Mouse (Mus musculus) hindbrain, embryonic 12.5 days (tissue): Measurements from ENCODE around the gene Cdc37. TPM values are rescaled to one million over a fixed set of nuclear protein-coding genes. Genes with fewer than 3 reads are reported as not detected.

Source experiments
- ATAC-seq: fragments of 200-750 bp; cut with Nextera tagmentation; 2 replicates; pipeline ENCODE4 v1.8.0; 2017; ENCODE audit warnings: moderate TSS enrichment; ENCODE audit not compliant: low FRiP score
- H3K27ac ChIP-seq: fragments of 300-500 bp; sonication (generic); 2 replicates; pipeline ENCODE4 v1.5.1; 2016; ENCODE audit warnings: mild to moderate bottlenecking
- H3K27me3 ChIP-seq: fragments of 300-500 bp; sonication (generic); 2 replicates; pipeline ENCODE4 v1.6.1; 2016; ENCODE audit warnings: mild to moderate bottlenecking
- H3K36me3 ChIP-seq: fragments of 300-500 bp; sonication (generic); 2 replicates; pipeline ENCODE4 v1.6.1; 2016; ENCODE audit warnings: mild to moderate bottlenecking
- H3K4me1 ChIP-seq: fragments of 300-500 bp; sonication (generic); 2 replicates; pipeline ENCODE4 v1.6.1; 2016
- H3K4me2 ChIP-seq: fragments of 300-500 bp; sonication (generic); replicated peaks from 2 replicates; pipeline ENCODE4 v1.6.1; 2016; ENCODE audit warnings: mild to moderate bottlenecking
- H3K4me3 ChIP-seq: fragments of 300-500 bp; sonication (generic); 2 replicates; pipeline ENCODE4 v1.5.1; 2016; ENCODE audit warnings: mild to moderate bottlenecking
- H3K9ac ChIP-seq: fragments of 300-500 bp; sonication (generic); 2 replicates; pipeline ENCODE4 v1.6.1; 2016; ENCODE audit warnings: mild to moderate bottlenecking, moderate library complexity
- H3K9me3 ChIP-seq: fragments of 300-500 bp; sonication (generic); replicated peaks from 2 replicates; pipeline ENCODE4 v1.6.1; 2016; ENCODE audit warnings: mild to moderate bottlenecking
- WGBS: fragments of 180-500 bp; shearing (Covaris S2); methylation state at CpG from one replicate; pipeline ENCODE4 v1.1.7; 2016; 5-methylcytosine and 5-hydroxymethylcytosine counted together
- polyA plus RNA-seq: library from polyadenylated mRNA; unstranded; fragments of >200 nt; fragmentation: Nextera tagmentation; extraction: Ambion mirVana; gene quantifications from 2 replicates; pipeline ENCODE4 v1.2.1, GENCODE M21; 2016

Gene Cdc37
- polyA plus RNA-seq, 1 experiment from 2014 or later, result 271 TPM

DNA sequence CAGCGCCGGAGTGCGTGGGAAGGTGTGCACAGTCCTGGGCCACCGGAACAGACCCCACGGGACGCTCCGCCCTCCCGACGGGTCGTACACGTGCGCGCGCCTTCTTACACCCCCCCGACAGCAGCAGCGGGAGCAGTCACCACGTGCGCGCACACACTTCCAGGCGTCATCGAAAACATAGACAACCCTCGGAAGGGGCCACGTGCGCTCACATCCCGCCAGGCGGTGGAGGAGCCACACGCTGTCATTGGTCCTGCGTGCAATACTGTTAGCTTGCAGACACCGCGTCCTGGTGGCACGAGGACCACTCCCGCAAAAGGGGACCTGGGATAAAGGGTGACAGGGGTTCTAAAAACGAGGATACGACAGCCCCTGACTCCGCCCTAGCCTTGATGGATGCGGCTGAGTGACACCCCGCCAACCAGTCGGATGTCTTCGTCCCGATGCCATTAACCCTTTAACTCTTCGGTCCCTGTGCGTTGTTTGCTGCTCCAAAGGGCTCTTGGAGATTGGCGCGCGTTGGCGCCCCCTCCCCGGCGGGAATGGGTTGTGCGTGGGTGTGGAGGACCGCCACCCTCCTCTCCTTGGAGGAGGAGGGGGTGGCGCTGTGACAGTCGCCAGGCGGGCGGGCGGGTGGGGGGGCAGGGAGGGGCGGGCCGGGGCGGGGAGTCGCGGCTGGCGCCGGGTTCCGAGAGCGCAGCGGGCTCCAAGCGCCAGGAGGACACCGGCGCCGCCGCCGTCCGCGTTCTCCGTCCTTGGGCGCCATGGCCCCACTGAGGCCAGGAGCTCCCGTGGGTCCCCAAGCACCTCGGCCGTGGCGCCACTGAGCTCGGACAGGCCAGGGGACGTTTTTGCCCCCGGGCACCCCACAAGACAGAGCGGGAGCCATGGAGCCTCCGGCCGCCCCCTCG, 15.5 kb upstream of the Cdc37 start, which contains the start of gene Pde4a:
Gene Pde4a (plus strand): TSS at position 674 of the 911 bp plus-strand sequence.
- WGBS, result under 1% methylated on average over 66 of the region's 86 CpGs
- Histone ChIP-seq H3K36me3 (no peaks in the 10 kb centered on the region), H3K27ac (no peak within 1 kb of the TSS; the same call in 1 of the 2 replicates), H3K9ac (peak within 1 kb of the TSS; percentile 38; the same call in 1 of the 2 replicates), H3K4me1 (peaks cover 30% of the 10 kb centered on the region), H3K27me3 (peaks cover 67% of the 10 kb centered on the region), H3K4me3 (peak within 1 kb of the TSS; percentile 43), H3K4me2 (peak within 1 kb of the TSS; percentile 75), H3K9me3 (no peaks in the 10 kb centered on the region)
- 0 out of 2 replicates have a peak, but pooled peaks have one; percentile 5 for ATAC-seq

DNA sequence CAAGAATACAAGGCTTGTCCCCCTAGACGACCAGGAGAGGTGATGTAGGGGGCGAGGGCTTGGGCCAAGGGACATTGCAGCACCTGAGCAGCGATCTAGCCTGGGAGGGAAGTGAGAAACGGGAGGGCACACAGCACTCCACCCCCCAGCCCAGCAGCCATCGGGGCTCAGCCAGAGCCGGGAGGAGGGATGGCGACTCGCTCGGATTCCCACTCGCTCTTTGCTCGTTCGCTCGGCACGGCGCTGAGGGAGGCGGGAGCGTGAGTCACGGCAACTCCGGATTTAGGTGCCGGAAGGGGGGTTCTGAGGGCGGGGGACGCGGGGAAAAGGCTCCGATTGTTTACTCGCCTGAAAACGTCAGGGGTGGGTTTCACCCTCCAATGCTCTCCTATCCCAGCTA, 14.3 kb upstream of the Cdc37 start:
- Histone ChIP-seq H3K9me3 (no peaks in the 10 kb centered on the region), H3K4me1 (peaks cover 30% of the 10 kb centered on the region), H3K36me3 (no peaks in the 10 kb centered on the region), H3K4me2 (peak overlapping the region; percentile 29; the same call in 1 of the 2 replicates), H3K9ac (no peak overlapping the region), H3K27ac (no peak overlapping the region), H3K27me3 (peaks cover 67% of the 10 kb centered on the region), H3K4me3 (peak overlapping the region; percentile 12; the same call in 1 of the 2 replicates)
- WGBS, result 2% methylated on average over 26 of the region's 26 CpGs
- no peak for ATAC-seq

DNA sequence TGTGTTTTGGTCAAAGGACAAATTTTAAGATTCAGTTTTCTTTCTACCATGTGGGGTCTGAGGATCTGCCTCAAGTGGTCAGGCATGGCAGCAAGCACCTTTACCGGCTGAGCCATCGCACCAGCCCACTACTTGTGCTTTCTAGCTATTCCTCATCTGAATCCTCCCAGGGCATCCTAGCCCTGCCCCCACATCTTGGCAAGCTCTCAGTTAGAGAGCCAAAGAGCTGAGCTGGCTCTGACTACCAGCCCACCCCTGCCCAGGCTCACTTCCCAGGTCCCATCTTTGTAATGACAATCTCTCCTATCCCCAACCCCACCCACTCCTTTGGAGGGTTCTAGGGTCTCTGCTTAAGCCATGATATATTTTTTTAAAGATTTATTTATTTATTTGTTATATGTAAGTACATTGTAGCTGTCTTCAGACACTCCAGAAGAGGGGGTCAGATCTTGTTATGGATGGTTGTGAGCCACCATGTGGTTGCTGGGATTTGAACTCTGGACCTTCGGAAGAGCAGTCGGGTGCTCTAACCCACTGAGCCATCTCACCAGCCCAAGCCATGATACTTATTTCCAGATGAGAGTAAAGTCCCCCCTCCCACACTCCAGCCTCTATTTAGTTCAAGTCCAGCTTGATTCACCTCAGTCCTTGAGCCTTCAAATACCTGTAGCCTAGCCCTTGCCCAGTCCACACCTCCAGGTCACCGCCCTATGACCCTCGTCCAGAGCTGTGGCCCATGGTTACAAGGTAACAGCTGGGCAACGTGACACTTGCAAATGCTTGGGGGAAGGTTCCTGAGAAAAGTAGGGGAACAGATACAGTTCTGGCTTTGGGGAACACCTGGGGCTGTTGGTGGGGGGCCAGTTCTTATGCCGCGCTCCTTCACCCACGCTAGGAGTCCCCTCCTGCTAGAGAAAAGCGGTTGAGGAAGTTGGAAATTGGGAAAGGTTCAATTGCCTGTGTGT, 13.6 kb upstream of the Cdc37 start:
- no peak overlapping the region for H3K4me2 ChIP-seq
- H3K27me3 ChIP-seq, result peaks cover 67% of the 10 kb centered on the region
- 35% methylated on average over 11 of the region's 11 CpGs for WGBS
- H3K27ac ChIP-seq, result no peak overlapping the region
- no peak overlapping the region for H3K4me3 ChIP-seq
- H3K9ac ChIP-seq, result no peak overlapping the region
- H3K4me1 ChIP-seq, result peaks cover 26% of the 10 kb centered on the region
- no peaks in the 10 kb centered on the region for H3K9me3 ChIP-seq
- ATAC-seq, result no peak
- H3K36me3 ChIP-seq, result no peaks in the 10 kb centered on the region

DNA sequence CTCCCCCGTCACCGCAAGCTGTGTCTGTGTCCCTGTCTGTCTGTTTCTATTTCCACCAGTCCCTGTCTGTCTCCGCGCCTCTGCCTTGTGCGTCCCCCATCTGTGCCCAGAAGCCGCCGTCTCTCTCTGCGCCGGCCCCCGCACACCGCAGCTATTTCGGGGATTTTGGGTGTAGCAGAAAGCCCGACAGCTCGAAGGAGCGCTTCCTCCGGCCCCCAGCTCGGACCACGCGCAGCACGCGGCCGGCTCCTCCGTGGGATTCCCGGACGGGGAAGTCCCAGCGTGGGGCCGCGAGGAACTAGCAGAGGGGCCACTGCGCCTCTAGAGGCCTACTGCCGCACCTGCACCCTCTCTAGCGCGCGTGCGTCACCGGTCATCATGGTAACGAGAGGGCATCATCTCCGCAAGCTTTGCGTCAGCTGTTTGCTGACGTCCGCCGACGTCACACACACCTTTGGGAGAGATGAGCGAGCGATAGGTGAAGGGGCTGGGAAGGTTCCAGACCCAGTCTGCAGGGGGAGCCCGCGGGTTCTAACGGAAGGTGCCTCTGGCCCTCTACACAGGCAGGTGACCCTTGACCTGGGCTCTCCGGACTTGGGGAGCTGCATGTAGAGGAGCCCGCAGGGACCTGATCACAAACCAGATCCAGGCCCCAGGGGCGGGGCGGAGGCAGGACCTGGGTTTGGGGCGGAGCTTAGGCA, 11.6 kb upstream of the Cdc37 start:
- Histone ChIP-seq H3K27ac (no peak overlapping the region), H3K9me3 (0 out of 2 replicates have a peak, but pooled peaks cover 2% of the 10 kb centered on the region), H3K27me3 (peaks cover 51% of the 10 kb centered on the region), H3K4me1 (peaks cover 20% of the 10 kb centered on the region), H3K36me3 (no peaks in the 10 kb centered on the region), H3K4me2 (peak overlapping the region; percentile 66), H3K9ac (peak overlapping the region; percentile 70), H3K4me3 (peak overlapping the region; percentile 48)
- WGBS, result under 1% methylated on average over 52 of the region's 52 CpGs
- ATAC-seq, result peak; percentile 62

DNA sequence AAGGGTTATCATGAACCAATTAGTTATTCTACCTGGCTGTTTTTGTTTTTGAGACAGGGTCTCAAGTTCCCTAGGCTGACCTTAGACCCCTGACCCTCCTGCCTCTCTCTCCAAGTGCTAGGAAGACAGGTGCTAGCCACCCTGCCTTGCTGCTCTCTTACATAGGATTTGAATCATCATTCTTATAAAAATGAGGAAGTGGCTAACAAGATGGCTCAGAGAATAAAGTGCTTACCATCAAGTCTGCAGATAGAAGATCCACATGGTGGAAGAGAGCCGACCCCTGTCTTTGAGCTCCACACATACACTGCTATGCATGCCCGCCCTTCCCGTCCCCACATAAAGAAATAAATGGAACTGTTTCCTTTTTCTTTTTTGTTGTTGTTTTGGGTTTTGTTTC, 5.0 kb upstream of the Cdc37 start:
- 88% methylated on average over 3 of the region's 3 CpGs for WGBS
- peaks cover 14% of the 10 kb centered on the region for H3K4me1 ChIP-seq
- no peak for ATAC-seq
- H3K27me3 ChIP-seq, result peaks cover 9% of the 10 kb centered on the region; the same call in 1 of the 2 replicates
- 0 out of 2 replicates have a peak, but pooled peaks cover 2% of the 10 kb centered on the region for H3K9me3 ChIP-seq
- no peaks in the 10 kb centered on the region for H3K36me3 ChIP-seq
- H3K9ac ChIP-seq, result no peak overlapping the region
- H3K27ac ChIP-seq, result no peak overlapping the region
- H3K4me3 ChIP-seq, result no peak overlapping the region
- H3K4me2 ChIP-seq, result no peak overlapping the region

DNA sequence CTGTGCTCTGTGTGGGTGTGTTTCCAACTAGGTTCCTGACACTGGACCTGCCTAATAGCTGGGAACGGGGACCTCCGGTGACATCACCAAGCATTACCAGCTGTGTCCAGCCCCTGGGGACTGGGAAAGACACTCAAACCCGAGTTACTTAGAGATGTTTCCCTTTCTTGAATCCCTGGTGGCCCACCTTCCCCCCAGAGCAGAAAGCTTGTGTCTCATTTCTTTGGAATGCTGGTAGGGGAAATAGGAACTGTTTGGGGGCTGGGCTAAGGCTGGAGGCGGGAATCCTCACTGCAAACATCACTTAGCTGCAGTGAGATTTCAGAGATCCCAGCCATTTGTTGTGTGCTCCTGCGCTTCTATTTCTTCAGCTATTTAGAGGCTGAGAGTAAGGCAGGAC, 4.1 kb upstream of the Cdc37 start:
- Histone ChIP-seq H3K4me1 (peaks cover 19% of the 10 kb centered on the region), H3K27me3 (peaks cover 9% of the 10 kb centered on the region; the same call in 1 of the 2 replicates), H3K27ac (no peak overlapping the region), H3K9me3 (0 out of 2 replicates have a peak, but pooled peaks cover 2% of the 10 kb centered on the region), H3K9ac (no peak overlapping the region), H3K4me2 (peak overlapping the region; percentile 46), H3K36me3 (no peaks in the 10 kb centered on the region), H3K4me3 (peak overlapping the region; percentile 20)
- no peak for ATAC-seq
- WGBS, result 15% methylated on average over 5 of the region's 5 CpGs

DNA sequence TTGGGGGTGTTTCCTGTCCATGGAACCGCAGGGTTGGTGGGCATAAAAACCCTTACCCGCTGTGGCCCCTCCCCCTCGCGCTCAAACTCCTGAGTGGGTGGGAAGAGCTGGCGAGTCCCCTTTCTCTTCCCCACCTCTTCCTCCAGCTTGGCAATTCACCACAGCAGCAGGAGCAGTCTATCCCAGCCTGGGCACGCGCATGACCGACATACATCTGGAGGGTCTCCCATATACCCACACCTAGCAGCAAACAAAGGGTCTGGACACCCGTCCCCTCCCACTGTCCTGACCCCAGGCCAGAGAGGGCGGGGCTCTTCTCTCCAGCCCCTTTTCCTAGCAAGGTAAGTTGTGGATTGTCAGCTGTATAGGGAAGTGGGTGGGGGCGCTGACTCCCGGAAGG, 3.5 kb upstream of the Cdc37 start:
- H3K9ac ChIP-seq, result peak overlapping the region; percentile 18; the same call in 1 of the 2 replicates
- WGBS, result 5% methylated on average over 12 of the region's 12 CpGs

DNA sequence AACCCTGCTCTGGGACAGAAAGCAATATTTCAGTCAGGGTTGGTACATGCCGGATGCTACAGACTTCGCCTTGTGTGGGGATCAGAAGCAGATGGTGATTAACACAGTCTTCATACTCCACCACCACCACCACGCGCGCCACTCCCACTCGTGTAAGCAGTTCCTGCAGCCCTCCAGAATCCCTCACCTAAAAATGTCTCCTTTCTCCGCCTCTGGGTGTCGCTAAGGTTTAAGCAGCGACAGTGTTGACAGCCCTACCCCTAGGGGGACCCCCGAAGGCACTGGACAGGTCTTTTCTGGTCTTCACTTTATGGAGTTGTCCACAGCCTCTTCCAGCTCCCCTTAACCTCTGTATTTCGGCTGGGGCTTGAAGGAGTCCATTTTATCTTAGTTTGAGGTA, 2.9 kb upstream of the Cdc37 start:
- no peaks in the 10 kb centered on the region for H3K36me3 ChIP-seq
- H3K27me3 ChIP-seq, result peaks cover 9% of the 10 kb centered on the region; the same call in 1 of the 2 replicates
- WGBS, result 7% methylated on average over 11 of the region's 11 CpGs
- ATAC-seq, result no peak
- no peak overlapping the region for H3K27ac ChIP-seq
- H3K4me3 ChIP-seq, result no peak overlapping the region
- H3K4me2 ChIP-seq, result peak overlapping the region; percentile 46
- H3K4me1 ChIP-seq, result peaks cover 30% of the 10 kb centered on the region
- H3K9ac ChIP-seq, result no peak overlapping the region
- 0 out of 2 replicates have a peak, but pooled peaks cover under 1% of the 10 kb centered on the region for H3K9me3 ChIP-seq

More for the DNA sequence above, 3.5 kb upstream of the Cdc37 start:
- peaks cover 24% of the 10 kb centered on the region for H3K4me1 ChIP-seq
- peak overlapping the region; percentile 20 for H3K4me3 ChIP-seq
- H3K27ac ChIP-seq, result no peak overlapping the region
- H3K36me3 ChIP-seq, result no peaks in the 10 kb centered on the region
- peaks cover 9% of the 10 kb centered on the region; the same call in 1 of the 2 replicates for H3K27me3 ChIP-seq
- peak overlapping the region; percentile 46 for H3K4me2 ChIP-seq
- 0 out of 2 replicates have a peak, but pooled peaks cover 2% of the 10 kb centered on the region for H3K9me3 ChIP-seq
- ATAC-seq, result no peak

DNA sequence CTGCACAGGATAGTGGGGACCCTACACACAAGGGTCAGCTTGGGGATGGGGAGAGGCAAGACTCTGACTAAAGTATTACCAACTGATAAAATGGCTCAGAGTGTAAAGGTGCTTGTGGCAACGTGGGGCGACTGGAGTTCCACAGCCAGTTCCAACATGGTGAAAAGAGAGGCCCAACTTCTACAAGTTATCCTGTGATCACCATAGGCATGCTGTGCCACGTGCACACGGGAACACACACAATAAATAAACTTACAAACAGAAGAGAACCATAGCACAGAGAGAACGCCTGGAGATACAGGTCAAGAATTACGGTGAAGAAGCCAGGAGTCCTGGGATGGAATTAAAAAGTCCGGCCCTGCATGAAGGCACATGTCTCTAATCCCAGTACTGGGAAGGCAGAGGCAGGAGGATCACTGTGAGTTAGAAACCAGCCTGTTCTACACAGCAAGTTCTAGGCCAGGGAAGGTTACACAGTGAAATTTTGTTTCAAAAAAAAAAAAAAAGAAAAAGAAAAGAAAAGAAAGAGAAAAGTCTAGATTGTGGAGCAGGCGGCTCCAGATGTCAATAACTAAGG, 617 bp downstream of the Cdc37 start:
- 10% methylated on average over 8 of the region's 8 CpGs for WGBS
- Histone ChIP-seq H3K27me3 (peaks cover 9% of the 10 kb centered on the region; the same call in 1 of the 2 replicates), H3K4me2 (peak overlapping the region; percentile 93), H3K9me3 (no peaks in the 10 kb centered on the region), H3K4me3 (peak overlapping the region; percentile 86), H3K4me1 (peaks cover 43% of the 10 kb centered on the region), H3K9ac (peak overlapping the region; percentile 81), H3K27ac (no peak overlapping the region), H3K36me3 (peaks cover 27% of the 10 kb centered on the region)
- no peak for ATAC-seq

DNA sequence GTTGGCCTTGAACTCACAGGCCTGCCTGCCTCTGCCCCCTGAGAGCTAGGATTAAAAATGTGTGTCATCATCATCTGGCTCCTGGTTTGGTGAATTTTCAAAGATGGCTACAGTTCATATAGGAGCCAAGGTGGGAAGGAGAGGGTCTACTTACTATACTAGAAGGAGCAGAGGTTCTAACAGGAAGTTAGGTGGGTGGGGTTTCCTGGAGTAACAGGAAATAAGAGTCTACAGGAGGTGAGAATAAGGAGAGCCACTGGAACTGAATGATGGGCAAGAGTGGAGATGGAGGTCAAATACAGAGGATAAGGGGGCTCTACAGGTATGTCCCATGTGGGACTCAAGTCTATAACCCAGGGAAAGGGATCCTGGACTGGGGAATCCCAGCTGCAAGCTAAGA, 1.4 kb downstream of the Cdc37 start:
- peaks cover 34% of the 10 kb centered on the region for H3K36me3 ChIP-seq
- peaks cover 36% of the 10 kb centered on the region for H3K4me1 ChIP-seq
- H3K9me3 ChIP-seq, result no peaks in the 10 kb centered on the region
- H3K9ac ChIP-seq, result peak overlapping the region; percentile 41; the same call in 1 of the 2 replicates
- no peak overlapping the region for H3K27ac ChIP-seq
- peaks cover 4% of the 10 kb centered on the region; the same call in 1 of the 2 replicates for H3K27me3 ChIP-seq
- H3K4me2 ChIP-seq, result peak overlapping the region; percentile 93
- no peak for ATAC-seq
- peak overlapping the region; percentile 86 for H3K4me3 ChIP-seq

DNA sequence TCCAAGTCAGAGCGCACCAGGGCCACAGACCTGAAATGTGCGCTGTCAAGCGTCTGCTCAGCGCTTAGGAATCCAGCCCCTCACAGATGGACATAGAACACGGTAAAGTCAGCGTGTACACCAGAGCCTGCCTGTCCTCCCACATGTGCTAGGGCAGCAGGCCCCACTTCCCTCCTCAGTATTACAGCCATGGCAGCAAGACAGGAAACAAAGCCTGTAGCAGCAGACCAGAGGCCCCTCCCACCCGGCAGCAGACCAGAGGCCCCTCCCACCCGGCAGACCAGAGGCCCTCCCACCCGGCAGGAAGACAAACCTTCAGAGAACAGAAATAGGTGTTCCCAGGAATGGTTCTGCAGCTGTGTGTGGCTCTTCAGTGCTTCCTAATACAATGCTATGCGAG, 3.1 kb downstream of the Cdc37 start:
- Histone ChIP-seq H3K36me3 (peaks cover 51% of the 10 kb centered on the region), H3K27ac (no peak overlapping the region), H3K9me3 (no peaks in the 10 kb centered on the region), H3K9ac (peak overlapping the region; percentile 45), H3K4me1 (peaks cover 32% of the 10 kb centered on the region), H3K4me3 (no peak overlapping the region; the same call in 1 of the 2 replicates), H3K27me3 (no peaks in the 10 kb centered on the region), H3K4me2 (peak overlapping the region; percentile 32)
- no peak for ATAC-seq
- WGBS, result 52% methylated on average over 10 of the region's 10 CpGs
